Mouse (Mus musculus) kidney, postnatal 4 days (tissue): ENCODE results near the gene Myt1l.

Experiments used
- DNase-seq, 2 experiments: peaks; one replicate each; pipeline ENCODE4 v3.0.0; 2021; ENCODE audit warnings: mixed read lengths in 2 of 2

The Myt1l gene

DNA sequence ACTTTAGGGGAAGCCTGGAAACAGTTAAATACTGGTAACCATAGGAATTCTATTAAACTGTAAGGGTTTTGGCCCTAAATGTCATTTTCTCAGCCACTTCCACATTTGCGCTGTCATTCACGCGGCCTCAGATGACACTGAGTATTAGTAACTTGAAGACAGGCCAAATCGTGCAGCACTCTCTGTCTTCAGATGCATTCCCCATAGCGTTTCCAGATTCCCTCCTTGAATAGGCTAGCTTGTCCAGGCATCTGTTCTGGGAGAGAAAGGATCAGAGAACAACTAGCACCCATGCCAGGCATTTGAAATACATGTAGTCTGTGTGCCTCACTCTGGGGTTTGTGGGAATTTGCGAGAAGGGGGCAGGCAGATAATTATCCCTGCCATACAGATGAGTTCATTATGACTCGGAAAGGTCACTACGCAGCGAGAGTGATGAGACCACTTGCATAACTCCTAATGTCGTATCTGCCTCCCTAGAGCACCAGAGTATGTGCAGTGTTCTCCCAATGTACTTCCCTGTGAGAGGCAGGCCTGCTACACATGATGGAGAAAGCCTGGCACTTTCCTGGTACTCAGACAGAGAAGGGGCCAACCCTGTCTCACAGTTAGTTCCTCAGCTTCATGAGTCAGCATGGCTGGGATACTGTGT, 295.7 kb downstream of the Myt1l start:
- no peak for DNase-seq

DNA sequence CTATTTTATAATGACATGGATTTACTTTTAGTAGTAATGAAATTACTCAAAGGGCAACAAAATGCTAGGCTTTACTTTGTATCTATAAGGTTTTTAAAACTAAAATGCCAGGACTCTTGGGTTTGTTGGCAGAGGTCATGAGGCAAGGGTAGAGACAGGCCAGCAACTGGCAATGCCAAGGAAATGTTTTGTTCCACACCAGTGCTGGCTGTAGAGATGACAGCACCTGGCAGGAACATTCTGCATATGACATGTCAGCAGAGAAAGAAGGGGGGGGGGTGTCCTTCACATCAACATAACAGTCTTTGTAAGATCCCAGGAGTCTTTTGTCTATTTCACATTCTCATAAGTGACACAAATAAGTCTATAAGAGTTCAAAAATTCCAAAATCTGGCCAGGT, 302.4 kb downstream of the Myt1l start:
- DNase-seq: no peak

DNA sequence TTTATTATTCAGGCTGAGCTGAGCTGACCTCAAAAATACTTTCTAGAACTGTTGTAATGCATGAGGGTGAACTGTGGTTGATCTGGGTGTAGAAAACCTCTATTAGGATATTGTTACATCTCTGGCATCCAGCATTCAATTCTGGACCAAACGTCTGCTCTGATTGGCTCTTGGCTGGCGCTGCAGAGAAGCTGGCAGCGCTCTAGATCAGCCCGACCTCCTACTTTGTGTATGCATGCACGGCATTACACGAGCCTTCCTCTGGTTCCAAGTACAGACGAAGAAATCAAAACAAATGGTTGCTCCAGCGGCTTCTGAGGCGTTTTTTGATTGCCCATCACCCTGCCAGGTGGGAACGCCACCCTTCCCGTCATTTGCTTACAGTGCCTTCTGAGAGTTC, 303.2 kb downstream of the Myt1l start:
- no peak for DNase-seq

DNA sequence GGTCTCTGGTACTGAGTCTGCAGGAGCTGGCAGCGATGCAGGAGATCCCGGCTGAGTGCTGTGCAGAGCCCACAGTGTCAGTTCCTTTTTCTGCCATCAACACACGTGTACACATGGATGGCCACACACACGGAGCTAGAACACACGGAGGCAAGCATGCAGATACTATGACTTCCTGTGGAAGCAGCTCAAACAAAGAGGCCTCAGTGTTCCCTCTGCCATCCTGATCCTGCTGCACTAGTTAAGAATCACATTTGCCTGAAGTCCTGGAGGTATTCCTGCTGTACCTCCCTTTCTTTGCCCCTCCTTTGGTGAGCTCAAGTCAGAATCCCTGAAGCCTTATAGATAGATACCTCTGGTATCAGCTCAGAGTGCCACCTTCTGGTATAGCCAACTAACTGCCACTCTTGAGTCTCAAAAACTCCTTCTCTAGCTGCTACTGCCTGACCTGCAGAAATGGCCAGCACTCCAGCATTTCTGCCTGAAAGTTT, 309.2 kb downstream of the Myt1l start:
- peak in 1 of 2 experiments; percentile 20 for DNase-seq

DNA sequence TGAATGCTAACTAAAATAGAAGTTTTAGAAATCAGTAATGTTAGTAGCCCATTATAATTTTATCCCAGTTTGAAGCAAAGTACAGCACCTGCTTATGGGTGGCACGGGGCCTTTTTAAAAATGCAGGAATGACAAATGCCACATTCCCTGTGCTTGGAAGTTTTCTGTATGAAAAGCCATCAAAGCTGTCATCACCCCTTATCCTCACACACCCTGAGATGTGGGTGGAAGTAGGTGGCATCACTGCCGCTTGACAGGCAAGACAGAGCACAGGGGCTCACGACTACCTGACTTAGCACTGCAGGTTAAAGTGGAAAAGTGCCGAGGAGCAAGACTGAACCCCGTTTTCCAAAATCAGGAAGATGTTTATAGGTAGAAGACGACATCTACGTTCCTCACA, 310.2 kb downstream of the Myt1l start:
- DNase-seq: no peak

DNA sequence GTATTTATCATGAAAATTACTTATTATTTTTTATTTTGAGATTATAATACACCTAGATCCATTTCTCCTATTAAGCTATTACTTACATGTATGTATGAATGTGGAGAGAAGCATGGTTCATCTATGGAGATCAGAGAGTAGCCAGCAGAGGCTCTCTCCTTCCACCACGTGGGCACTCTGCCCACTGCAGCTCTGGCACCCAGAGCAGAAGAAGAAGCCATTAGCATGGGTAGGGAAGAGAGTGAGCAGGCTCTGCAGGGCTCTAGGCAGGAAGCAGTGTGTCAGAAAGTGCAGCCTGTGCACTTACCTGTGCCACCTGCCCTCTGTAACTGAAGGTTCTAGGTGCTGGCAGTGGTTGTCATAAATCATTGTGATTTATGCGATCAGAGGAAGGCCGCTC, 321.8 kb downstream of the Myt1l start:
- DNase-seq: no peak

DNA sequence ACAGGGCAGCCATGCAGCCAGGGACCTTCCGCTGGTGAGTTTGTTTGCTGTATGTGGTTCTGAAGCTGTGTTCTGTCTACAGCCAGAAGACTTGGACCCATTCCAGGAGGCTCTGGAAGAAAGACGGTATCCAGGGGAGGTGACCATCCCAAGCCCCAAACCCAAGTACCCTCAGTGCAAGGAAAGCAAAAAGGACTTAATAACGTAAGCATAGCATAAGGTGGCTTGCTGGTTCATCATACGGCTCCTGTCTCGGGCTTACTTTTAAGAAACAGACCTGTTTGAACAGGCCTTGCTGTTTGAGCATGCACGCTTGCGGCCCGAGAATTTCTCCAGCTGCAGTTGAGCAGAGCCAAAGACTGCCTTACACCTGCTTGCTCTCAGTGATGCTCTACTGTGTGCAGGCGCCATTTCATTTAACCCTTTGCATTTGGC, 326.0 kb downstream of the Myt1l start:
- DNase-seq: no peak

DNA sequence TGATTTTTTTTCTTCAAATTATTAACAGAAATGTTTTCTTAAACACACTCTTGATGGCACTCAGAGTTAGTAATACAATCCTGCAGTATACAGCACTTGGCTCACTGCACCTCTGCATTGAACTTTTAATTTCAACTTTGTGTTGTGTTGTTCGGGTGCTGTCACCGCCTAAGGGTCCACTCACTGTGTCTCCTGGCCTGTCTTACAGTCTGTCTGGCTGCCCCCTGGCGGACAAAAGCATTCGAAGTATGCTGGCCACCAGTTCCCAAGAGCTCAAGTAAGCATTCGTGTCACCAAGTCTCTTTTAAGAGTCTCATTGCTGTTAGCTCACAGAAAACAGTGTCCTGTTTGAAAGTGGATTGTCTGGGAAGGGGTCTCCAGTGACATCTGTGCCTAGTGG, 326.8 kb downstream of the Myt1l start:
- peak; percentile 81 to 82 for DNase-seq

DNA sequence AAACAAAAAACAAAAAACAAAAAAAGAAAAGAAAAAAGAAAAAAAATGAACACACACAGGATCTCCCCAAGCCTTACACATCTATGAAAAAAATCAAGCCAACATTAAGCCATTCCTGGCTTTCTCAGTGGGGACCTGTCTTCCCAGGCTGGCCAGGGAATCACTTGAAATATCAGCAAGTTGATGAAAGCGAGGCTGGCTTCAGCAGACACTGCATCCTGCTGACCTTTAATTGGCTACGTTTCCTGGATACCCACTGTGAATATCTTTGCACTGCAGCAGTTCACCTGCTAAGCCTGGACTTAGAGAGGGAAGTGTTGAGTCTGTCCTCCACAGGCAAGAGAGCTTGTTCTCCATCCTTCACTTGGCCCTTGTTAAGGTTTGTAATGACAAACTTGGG, 332.8 kb downstream of the Myt1l start:
- no peak for DNase-seq

DNA sequence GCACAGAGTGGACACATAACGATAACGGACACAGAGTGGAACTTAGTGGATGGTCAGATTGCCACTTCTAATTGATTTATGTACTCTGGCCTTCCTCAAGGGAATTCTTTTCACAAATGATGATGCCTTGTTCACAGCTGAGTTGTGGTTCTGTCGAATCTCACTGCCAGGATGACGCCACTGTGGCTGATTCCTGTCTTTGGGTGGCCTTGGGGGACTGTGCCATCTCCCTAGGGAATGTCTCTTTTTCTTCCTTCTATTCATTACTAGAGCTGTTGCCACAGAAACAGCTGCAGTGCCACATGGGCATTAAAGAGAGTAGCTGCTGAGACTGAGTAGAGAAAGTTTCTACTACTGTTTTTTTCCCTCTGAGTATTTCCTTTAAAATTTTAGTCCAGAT, 340.1 kb downstream of the Myt1l start:
- no peak for DNase-seq

DNA sequence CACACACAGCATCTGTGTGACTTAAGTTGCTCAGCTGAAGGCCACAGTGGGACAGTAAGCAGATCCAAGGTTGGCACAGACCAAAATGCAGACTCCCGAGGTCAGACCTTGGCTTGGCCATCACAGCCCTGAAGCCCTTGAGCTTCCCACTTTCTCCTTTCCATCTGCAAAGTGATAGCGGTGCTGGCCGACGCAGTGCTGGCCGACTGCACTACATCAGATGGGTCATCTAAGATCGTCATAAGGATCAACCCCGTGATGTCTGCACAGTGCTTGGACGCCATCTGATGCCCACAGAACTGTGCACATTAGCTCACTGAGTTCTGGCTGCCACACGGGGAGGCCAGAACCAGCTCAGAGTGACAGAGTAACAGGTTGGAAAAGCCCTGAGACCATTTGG, 340.6 kb downstream of the Myt1l start:
- no peak for DNase-seq

DNA sequence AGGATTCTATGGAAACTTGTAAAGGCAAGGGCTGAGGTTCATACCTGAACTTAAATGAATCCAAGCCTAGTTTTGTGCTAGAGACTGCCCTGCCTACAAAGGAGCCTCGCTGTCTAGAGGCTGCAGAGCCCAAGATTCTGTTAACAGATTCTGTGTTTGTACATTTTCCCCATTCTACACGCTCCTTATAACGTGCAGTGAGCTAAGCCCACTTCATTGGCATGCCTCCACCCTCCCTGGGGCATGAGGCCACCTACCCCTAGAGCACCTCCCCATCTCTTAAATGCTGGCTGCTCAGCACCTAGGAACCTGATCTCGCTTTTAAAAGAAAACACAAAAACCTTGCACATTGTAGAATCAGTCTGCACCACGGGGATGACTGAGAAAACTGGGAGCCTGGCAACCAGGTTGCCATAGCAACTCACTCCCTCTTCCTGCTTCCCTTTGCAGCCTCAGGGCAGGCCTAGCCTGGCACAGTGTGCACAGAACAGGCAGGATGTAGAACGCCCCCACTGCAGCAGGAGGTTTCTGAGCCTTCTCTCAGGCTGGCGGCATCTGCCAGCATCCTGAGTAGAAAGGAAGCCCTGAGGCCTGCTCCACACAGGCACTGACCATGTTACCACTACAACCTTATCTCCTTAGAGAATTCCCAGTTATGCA, 344.1 kb downstream of the Myt1l start:
- peak; percentile 12 to 31 for DNase-seq

DNA sequence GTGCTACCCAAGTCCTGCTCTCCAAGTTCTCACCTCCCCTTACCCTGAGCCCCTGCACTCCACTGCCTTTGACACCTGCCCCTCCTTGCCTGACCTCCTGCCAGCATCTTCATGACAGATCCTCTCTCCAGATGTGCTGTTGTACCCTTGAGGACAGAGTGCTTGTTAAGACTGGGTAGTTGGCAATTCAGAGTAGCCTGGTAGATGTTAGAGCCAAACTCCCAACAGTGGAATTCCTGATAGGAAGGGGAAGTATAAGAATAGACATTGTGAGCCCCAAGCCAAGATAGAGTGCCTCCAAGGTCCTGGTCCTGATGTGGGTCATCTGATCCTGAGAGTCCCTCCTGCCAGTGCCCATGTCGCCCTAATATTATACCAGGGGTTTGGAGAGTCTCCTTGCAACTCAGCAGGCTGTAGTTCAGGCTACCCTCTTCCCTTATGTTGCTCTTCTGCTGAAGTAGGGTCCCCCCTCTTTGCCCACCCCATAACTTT, 345.1 kb downstream of the Myt1l start:
- no peak for DNase-seq

DNA sequence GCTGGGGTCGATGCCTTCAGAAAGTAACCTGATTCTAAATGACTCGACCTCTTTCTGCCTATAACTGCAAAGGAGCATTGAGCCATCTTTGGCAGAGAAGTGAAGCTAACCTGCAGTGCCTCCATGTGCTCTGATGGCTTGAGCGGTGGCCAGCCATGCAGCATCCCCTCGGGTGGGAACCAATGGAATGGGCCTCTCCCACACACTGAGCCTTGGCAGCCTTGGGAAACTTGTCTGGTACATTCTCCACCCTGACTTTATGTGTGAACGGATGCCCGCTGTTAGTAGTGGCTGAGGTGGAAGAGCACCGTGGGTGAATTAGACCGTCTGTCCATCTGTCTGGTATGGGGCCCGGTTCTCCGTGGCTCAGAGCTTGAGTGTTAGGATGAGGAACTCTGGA, 349.8 kb downstream of the Myt1l start:
- peak; percentile 7 to 31 for DNase-seq

DNA sequence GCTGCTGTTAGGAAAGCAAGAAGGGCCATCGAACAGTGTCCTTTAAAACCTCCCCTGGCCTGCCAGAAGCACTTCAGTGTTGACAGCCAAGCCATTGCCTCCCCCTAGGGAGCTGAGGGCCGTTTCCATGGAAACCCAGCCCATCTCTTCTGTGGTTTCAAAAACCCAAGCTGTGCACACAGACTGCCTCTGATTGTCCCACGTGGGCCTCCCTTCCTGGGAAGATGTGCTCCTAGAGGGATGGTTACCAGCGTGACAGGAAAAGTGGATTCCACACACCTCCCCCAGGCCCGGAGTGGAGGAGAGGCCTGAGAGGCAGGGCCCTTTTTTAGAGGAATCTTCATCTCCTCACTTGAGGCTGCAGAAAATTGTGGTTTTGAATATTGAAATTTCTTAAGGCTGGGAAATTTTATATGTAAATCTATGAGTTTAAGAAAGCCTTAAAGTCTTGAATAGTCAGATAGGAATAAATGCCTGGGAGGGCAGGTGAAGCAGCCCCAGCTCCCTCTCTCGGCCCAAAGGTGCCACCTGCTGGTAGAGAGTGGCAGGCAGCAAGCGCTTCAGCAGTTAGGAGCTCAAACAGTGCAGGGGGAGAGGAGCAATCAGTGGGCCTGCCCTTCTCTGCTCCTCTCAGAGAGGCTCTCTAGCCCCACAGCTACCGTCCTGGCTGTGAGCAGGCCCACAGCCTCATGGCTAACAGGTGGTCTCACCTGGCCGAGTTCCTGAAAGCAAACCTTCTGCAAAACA, 354.9 kb downstream of the Myt1l start:
- DNase-seq: peak; percentile 78 to 79

DNA sequence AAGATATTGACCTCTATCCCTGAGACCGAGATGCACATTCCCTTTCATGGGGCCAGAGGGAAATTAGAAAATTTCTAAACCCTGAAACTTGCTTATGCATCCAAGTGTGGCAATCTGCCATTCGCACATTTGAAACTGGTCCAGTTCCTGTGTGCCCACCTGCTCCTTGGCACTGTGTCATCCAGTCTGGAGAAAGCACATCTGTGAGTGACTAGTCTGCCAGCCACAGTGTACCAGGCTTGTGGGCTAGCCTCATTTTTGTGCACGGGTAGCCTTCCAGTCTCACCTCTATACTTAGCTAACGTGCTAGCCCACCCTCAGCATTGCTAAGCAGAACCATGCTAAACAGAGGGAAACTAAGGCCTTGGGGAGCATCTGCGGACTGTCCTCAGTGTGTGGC, 356.2 kb downstream of the Myt1l start:
- no peak for DNase-seq

DNA sequence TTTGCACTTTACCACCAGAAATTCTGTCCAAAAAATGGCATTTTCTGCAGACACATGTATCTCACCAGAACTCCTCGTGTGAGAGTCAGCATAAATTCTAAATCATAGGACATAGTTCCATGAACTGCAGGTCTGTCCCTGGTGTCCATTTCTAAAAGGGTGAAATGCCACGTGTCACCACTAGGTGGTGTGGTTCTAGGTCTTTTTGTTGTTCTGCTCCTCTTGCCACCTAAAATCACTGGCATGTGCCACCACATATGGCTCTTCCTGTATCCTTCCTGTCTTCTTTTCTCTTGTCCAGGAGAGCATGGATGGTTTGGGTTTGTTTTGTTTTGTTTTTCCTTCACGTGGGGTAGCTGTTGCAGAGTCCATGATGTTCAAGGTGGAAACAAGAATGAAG, 366.5 kb downstream of the Myt1l start:
- peak; percentile 53 to 59 for DNase-seq

DNA sequence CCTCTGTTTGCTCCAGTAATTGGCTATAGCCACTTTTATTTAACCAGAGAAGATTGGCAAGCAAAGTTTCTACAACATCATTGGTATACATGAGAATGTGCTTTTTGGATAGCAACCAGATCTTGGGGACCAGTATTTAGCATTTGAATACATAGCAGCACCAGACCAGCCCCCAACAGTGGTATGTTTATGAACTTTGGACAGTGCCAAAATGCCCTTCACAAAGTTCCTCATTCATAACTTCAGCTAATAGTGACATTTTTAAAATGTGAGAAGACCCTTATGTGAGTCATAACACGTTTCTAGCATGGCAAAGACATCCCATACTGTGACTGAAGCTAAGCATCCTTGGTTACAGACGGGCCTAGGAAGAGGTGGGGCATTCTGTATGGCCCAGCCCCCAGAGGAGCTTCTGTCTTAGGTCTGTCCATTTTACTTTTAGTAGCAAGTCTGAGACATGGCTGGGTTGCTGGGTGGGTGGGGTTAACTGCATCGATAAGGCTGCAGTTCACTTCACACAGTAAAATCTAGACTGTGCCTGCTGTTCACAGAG, 369.4 kb downstream of the Myt1l start:
- no peak for DNase-seq

DNA sequence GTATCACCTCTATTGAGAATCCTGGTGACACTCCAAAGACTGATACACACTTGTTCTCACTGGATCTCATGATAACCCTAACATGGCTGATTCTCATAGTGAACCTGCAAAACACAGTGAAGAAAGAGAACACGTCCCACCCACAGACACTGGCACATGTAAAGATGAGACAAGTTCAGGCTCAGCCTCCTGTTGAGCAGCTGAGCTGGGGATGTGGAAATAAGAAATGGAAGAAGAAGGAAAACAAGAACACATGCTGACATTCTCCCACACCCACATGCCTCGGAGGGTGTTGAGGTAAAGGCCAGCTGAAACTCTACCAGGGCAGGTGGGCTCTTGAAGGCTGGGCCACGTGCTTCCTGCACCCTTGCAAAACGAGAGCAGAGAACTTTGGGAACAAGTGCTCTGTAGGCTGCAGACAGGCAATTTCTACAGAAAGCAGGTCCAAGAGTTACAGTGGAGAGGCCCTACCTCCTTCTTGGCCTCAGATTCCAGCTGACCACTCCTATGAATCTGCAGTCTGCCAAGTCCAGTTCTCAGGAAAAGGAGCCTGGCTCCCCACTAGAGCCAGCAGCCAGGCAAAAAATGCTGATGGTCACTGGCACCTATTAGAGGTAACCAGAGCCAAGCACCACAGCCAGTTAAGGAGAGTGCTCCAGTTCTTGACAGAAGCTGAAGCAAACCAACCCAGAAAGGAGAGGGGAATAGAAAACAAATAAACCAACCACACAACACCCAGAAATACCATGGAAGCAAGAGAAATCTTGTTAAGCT, 376.1 kb downstream of the Myt1l start:
- DNase-seq: no peak

DNA sequence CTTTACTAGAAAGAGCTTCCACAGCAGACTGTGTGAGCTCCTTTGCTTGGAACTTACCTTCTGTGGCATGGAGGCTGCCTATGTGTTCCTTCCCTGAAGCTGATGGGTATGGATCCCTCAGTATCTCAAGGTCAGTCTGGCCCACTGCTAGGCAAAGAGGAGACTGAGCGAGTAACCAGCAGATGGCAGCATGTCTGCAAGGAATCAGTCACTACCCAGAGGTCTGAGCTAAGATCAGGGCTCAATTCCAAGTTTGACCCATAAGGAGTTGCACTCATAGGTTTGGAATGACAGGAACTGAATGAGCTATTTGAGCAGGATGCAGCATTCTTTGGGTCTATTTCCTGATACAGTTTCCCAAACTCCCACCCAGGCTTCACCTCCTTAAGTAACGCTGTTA, 378.9 kb downstream of the Myt1l start:
- DNase-seq: peak; percentile 75 to 83

DNA sequence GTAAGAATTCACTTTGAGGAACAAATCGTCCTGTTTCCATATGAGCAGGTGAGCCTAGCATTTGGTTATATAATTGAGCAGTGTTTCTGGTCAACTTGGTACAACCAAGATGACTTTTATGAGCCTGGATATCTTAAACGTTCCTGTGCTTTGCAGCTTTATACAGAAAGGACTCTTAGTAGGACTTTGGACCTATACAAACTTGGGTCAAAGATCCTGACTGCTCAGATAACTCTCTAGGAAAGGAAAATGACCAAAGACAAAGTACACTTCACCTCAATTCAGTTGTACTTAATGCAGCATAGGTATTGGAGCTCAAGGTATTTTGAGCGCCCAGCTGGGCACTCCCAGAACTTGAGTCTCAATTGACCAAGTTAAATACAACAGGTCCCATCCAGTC, 388.0 kb downstream of the Myt1l start:
- no peak for DNase-seq

DNA sequence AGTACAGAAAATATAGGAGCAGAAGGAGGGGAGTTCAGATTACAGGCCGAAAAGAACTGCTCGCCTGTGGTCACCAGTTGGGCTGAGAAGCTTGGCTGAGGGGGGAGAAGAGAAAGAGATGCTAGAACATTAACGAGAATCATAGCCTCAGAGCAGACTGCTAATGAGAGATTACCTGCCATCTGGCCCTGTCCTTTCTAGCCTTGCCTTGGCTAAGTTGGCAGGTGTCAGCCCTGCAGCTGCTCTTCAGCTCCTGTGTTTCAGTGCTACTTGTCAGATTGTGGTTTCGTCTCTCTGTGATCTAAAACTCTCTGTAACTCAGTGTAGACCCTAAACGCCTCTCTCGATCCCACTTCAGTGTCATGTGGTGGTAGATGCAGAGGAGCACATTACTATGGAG, 388.6 kb downstream of the Myt1l start:
- DNase-seq: no peak

DNA sequence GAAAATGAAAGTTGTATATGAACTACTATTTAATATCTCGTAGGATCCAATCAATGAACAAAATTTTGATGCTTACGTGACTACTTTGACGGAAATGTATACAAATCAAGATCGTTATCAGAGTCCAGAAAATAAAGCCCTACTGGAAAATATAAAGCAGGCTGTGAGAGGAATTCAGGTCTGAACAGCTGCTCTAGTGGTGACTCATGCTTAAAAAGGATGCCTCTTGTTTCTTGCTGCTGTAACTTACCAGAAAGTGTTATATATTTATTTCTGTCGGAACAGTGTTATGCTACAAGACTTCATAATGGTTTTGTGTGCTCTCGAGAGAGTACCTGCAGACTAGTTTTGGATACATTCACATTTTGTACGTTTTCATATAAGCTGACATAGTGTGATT, 392.1 kb downstream of the Myt1l start:
- no peak for DNase-seq
